Mouse (Mus musculus) limb, embryonic 10.5 days (tissue): ENCODE measurements at regions not wholly inside any gene's neighbourhood (a gene's known extent, or its start where the extent isn't known, plus 50 kb on each side); places are given as distances from the start of the nearest gene placed in this dataset.
A peak's percentile ranks its signal among the peaks of the same experiment; 100 is the strongest.

ENCODE experiments used
- DNase-seq: peaks from one replicate; pipeline ENCODE4 v3.0.0-alpha.2; 2017; ENCODE audit warnings: low spot score
- H3K27ac ChIP-seq: fragments of 300-500 bp; sonication (generic); 2 replicates; pipeline ENCODE4 v1.5.1; 2016; ENCODE audit warnings: mild to moderate bottlenecking
- H3K27me3 ChIP-seq: fragments of 300-500 bp; sonication (generic); 2 replicates; pipeline ENCODE4 v1.6.1; 2016; ENCODE audit warnings: low read depth, mild to moderate bottlenecking; ENCODE audit not compliant: poor library complexity, severe bottlenecking
- H3K36me3 ChIP-seq: fragments of 300-500 bp; sonication (generic); 2 replicates; pipeline ENCODE4 v1.6.1; 2016; ENCODE audit warnings: mild to moderate bottlenecking, moderate library complexity
- H3K4me1 ChIP-seq: fragments of 300-500 bp; sonication (generic); 2 replicates; pipeline ENCODE4 v1.6.1; 2016
- H3K4me3 ChIP-seq: fragments of 300-500 bp; sonication (generic); 2 replicates; pipeline ENCODE4 v1.5.1; 2016; ENCODE audit warnings: mild to moderate bottlenecking, moderate library complexity
- H3K9me3 ChIP-seq: fragments of 300-500 bp; sonication (generic); replicated peaks from 2 replicates; pipeline ENCODE4 v1.6.1; 2016; ENCODE audit warnings: mild to moderate bottlenecking
- WGBS: fragments of 180-500 bp; shearing (Covaris S2); methylation state at CpG from one replicate; pipeline ENCODE4 v1.1.7; 2016; 5-methylcytosine and 5-hydroxymethylcytosine counted together

GRCm38 (mm10) chr9:30721861-30722260 is 200.4 kb downstream of the Adamts15 start:
- WGBS: 87% methylated on average over 4 of the region's 4 CpGs
- DNase-seq: no peak
- H3K4me1 ChIP-seq: peaks cover 2% of the 10 kb centered on the region; the same call in 1 of the 2 replicates
- H3K9me3 ChIP-seq: no peaks in the 10 kb centered on the region
- no peak overlapping the region for H3K4me3 ChIP-seq
- no peaks in the 10 kb centered on the region for H3K36me3 ChIP-seq
- H3K27ac ChIP-seq: no peak overlapping the region
- no peaks in the 10 kb centered on the region for H3K27me3 ChIP-seq

- H3K4me3 ChIP-seq: no peak overlapping the region
- peak overlapping the region; percentile 61 for H3K27ac ChIP-seq
- no peak for DNase-seq
- peaks cover 25% of the 10 kb centered on the region for H3K4me1 ChIP-seq
- no peaks in the 10 kb centered on the region for H3K27me3 ChIP-seq
- WGBS: 84% methylated on average over 8 of the region's 8 CpGs
- no peaks in the 10 kb centered on the region for H3K36me3 ChIP-seq
- H3K9me3 ChIP-seq: no peaks in the 10 kb centered on the region
Measured at GRCm38 (mm10) chr9:30716421-30717170, 205.7 kb downstream of the Adamts15 start.

- 91% methylated on average over 5 of the region's 5 CpGs for WGBS
Measured at GRCm38 (mm10) chr9:30710131-30710530, 212.1 kb downstream of the Adamts15 start.

DNA sequence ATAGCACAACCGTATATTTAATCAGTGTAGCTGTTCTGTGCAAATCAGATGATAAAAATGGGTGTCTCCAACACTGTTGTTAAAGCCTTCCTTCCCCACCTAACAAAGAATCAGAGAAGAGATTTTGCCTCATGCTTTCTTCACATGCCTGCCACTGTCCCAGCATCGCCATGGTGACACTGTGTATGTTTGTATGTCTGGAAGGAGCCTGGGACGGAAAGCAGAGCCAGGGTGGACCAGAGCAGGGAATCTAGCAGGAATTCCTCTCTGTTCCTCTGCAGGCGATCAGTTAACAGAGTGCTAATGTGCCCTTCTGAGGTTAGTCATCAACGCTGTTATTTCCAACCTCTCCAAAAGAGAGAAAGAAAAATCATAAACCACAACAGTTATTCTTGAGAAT is 222.4 kb downstream of the Adamts15 start:
- no peaks in the 10 kb centered on the region for H3K9me3 ChIP-seq
- no peaks in the 10 kb centered on the region for H3K36me3 ChIP-seq
- no peak overlapping the region for H3K4me3 ChIP-seq
- WGBS: 63% methylated on average over 5 of the region's 5 CpGs
- no peaks in the 10 kb centered on the region for H3K27me3 ChIP-seq
- no peak for DNase-seq
- no peaks in the 10 kb centered on the region for H3K4me1 ChIP-seq
- H3K27ac ChIP-seq: no peak overlapping the region

More at GRCm38 (mm10) chr9:30710131-30710530, 212.1 kb downstream of the Adamts15 start:
- Histone ChIP-seq H3K9me3 (no peaks in the 10 kb centered on the region), H3K4me3 (no peak overlapping the region), H3K27ac (no peak overlapping the region), H3K36me3 (no peaks in the 10 kb centered on the region), H3K4me1 (peaks cover 15% of the 10 kb centered on the region), H3K27me3 (no peaks in the 10 kb centered on the region)
- no peak for DNase-seq

DNA sequence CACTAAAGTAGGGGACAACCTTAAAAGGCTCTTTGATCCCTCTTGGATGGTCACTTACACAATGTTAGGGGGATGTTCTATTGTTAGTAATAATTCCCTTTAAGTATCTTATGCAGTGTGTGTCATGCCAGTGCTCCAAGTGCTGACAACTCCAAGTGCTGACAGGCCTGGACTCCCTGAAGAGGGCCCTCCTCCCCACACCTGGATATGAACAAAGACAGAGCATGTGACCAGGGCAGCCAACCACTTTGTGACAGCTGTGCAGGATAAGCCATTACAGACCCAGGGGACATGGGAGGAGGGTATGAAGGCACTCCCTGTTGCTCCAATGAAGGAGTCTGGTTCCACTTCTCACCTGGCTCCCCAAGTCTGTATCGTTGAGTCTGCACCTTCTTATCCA is 224.7 kb downstream of the Adamts15 start:
- 90% methylated on average over 1 of the region's 1 CpGs for WGBS
- DNase-seq: no peak

GRCm38 (mm10) chr9:30668095-30668494 is 241.2 kb downstream of the Snx19 start:
- Histone ChIP-seq H3K27me3 (no peaks in the 10 kb centered on the region), H3K4me1 (no peaks in the 10 kb centered on the region), H3K27ac (no peak overlapping the region), H3K4me3 (no peak overlapping the region), H3K36me3 (no peaks in the 10 kb centered on the region), H3K9me3 (peaks cover 2% of the 10 kb centered on the region; the same call in 1 of the 2 replicates)
- no peak for DNase-seq

More for the DNA sequence above, 224.7 kb downstream of the Adamts15 start:
- no peaks in the 10 kb centered on the region for H3K4me1 ChIP-seq
- H3K4me3 ChIP-seq: no peak overlapping the region
- no peaks in the 10 kb centered on the region for H3K36me3 ChIP-seq
- no peaks in the 10 kb centered on the region for H3K27me3 ChIP-seq
- no peaks in the 10 kb centered on the region for H3K9me3 ChIP-seq
- H3K27ac ChIP-seq: no peak overlapping the region

GRCm38 (mm10) chr9:30662456-30662855 is 235.5 kb downstream of the Snx19 start:
- Histone ChIP-seq H3K4me1 (no peaks in the 10 kb centered on the region), H3K36me3 (no peaks in the 10 kb centered on the region), H3K27ac (no peak overlapping the region), H3K4me3 (no peak overlapping the region), H3K9me3 (peaks cover 2% of the 10 kb centered on the region; the same call in 1 of the 2 replicates), H3K27me3 (no peaks in the 10 kb centered on the region)
- no peak for DNase-seq
- WGBS: 91% methylated on average over 6 of the region's 6 CpGs

- Histone ChIP-seq H3K27me3 (no peaks in the 10 kb centered on the region), H3K4me1 (no peaks in the 10 kb centered on the region), H3K4me3 (no peak overlapping the region), H3K9me3 (no peaks in the 10 kb centered on the region), H3K27ac (no peak overlapping the region), H3K36me3 (no peaks in the 10 kb centered on the region)
- DNase-seq: no peak
- 93% methylated on average over 5 of the region's 5 CpGs for WGBS
Measured at GRCm38 (mm10) chr9:30653961-30654360, 227.1 kb downstream of the Snx19 start.

GRCm38 (mm10) chr9:30653210-30653609 is 226.3 kb downstream of the Snx19 start:
- Histone ChIP-seq H3K27me3 (no peaks in the 10 kb centered on the region), H3K36me3 (no peaks in the 10 kb centered on the region), H3K9me3 (no peaks in the 10 kb centered on the region), H3K4me1 (no peaks in the 10 kb centered on the region), H3K27ac (no peak overlapping the region), H3K4me3 (no peak overlapping the region)
- WGBS: 87% methylated on average over 3 of the region's 3 CpGs
- no peak for DNase-seq

DNA sequence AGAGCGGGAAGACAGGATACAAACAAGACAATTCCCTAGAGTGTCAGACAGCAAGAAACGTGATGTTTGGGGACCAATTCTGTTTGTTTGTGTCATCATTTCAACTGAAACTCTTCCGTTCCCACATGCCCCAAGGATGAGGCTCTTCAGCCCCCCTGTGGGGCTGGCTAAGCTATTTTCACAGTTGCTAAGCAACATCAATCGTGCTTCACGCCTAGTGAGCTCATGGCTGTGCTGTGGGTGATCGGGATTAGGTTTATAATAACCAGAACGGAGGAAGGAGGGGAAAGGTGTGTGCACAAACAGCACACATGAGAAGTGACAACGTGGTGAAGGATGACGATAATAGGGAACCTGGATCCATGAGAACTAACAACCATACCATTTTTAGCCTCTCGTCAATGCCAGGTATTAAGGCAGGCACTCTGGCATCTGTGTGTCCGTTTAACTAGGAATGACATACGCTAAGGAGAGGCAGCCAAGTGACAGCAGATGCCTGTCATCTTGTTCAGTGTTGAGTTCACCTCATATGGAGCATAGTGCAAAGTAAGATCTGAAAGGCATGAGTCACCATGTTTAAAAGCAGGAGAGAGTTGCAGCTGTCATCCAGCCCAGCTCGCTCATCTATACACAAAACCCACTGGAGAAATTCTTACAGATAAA is 222.6 kb downstream of the Snx19 start:
- 92% methylated on average over 13 of the region's 13 CpGs for WGBS
- no peaks in the 10 kb centered on the region for H3K9me3 ChIP-seq

DNA sequence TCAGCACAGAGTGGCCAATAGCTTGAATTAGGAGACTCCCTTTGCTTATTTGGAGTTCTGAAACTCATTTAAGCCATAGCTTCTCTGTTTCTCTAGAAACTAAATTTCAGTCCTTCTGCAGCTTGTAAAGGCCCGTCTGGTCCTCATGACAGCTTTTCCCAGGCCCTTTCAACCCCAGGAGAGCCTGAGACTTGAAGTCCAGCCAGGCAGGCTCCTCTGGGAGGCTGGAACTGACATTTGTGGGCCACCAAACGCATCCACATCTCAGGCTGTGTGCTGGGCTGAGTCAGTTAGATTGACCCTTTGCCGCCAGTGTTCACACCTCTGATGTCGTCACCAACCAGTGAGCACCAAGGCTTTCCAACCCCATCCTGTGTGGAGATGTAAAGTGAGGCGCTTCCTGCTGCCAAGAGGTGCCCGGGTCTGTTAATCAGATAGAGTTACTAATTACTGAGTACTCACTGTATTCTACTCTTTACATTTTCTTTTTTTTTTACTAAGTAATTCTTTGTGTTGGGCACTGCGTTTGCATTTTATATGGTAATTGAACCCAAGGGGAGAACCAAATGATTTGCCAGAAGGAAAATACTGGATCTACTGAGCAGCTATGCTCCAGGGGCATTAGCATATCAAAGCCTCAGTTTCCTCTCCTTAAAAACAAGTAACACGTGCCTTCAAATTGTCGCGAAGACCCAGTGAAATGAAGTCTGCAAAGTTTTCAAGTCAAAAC is 207.0 kb downstream of the Snx19 start:
- Histone ChIP-seq H3K36me3 (no peaks in the 10 kb centered on the region), H3K27ac (peak overlapping the region; percentile 15; the same call in 1 of the 2 replicates), H3K4me3 (no peak overlapping the region), H3K27me3 (no peaks in the 10 kb centered on the region), H3K4me1 (peaks cover 8% of the 10 kb centered on the region; the same call in 1 of the 2 replicates), H3K9me3 (no peaks in the 10 kb centered on the region)
- 44% methylated on average over 10 of the region's 10 CpGs for WGBS
- no peak for DNase-seq

More for the DNA sequence above, 222.6 kb downstream of the Snx19 start:
- Histone ChIP-seq H3K4me1 (no peaks in the 10 kb centered on the region), H3K27ac (no peak overlapping the region), H3K36me3 (no peaks in the 10 kb centered on the region), H3K4me3 (no peak overlapping the region), H3K27me3 (no peaks in the 10 kb centered on the region)
- DNase-seq: no peak

DNA sequence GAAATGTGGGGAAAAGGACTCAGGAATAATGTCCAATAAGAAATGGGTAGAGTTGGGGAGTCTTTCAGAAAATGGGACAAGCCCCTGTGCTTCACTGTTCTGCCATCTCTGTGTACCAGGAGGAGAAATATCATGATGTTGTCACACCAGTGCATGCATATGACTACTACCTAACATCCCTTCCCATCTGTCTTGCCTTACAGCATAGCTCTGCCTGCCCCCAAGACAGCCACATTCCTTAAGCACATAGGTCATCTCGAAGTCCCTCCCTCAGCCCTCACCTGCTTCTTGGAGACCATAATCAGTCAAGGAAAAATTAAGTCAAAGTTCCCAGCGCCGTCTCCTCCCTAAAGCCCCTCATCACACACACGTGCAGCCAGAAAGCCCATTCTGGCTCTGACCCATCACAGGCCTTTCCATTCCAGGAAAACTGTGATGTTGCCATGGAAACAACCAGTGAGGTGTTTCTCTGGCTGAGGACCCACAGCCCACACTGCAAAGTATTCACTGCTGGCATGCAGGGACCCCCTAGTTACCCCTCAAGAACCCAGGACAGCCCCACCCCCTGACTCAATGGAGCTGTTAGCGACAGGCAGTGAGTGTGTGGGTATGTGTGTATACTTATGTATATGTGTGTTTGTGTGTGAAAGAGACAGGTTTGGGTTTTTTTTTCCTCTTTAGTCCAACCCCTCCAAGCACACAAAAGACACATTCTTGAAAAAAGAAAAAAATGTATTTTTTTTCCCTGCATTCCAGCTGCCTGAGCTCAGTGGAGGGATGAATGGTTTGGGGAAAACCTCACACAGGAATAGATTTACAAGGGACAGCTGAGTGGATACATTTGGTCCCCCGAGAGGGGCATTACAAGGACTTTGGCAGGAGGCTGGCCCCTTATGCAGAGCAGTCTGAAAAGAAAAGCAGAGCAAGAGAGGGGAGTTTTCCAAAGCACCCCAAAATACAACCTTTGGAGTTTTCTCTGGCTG is 205.5 kb downstream of the Snx19 start:
- Histone ChIP-seq H3K27me3 (no peaks in the 10 kb centered on the region), H3K27ac (peak overlapping the region; percentile 42; the same call in 1 of the 2 replicates), H3K4me1 (peaks cover 8% of the 10 kb centered on the region; the same call in 1 of the 2 replicates), H3K36me3 (no peaks in the 10 kb centered on the region), H3K4me3 (no peak overlapping the region), H3K9me3 (no peaks in the 10 kb centered on the region)
- WGBS: 80% methylated on average over 6 of the region's 6 CpGs
- peak; percentile 33 for DNase-seq
